Mouse (Mus musculus): ENCODE results near the gene Mpzl2.

DNA sequence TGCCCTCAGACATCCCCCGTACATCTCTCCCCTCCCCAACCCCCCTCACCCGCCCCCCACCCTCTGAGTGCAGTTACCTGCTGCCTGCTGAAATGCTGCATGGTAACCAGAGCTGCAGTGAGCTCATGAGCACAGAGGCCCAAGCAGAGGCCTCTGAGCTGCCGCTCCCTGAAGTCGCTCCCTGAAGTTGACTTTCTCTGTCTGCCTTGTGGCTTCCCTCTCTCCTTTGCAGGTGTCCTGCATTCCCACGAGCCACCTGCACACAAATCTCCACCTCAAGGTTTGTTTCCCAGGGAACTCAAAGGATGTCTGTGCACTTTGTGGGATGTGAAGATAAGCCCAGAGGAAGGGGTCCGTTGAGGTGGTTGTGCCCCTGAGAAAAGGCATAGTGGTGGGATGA lies 28.3 kb upstream of the Mpzl2 start:
- TF ChIP-seq POLR2A (IDR thresholded peaks at IDR 0.05; ENCODE audit: insufficient read depth, low read length) (no peak), CTCF (IDR thresholded peaks at IDR 0.05; ENCODE audit: low read depth, low read length) (no peak)
